Mouse (Mus musculus) gastrocnemius, adult 18-20 months (tissue): ENCODE data around the gene Gadd45a. TPM values are rescaled to one million over a fixed set of nuclear protein-coding genes. Genes with fewer than 3 reads are reported as not detected.

Experiments used
- DNase-seq: peaks from one replicate; pipeline ENCODE4 v3.0.0; 2021; ENCODE audit warnings: low spot score
- long read RNA-seq, 2 experiments: library from polyadenylated mRNA; stranded (forward); transcript quantifications; one replicate each; pipeline ENCODE4 v2.0.0; 2021
- total RNA-seq, 2 experiments: library from RNA; stranded (reverse); gene quantifications; 2 replicates each; pipeline ENCODE4 v1.2.3; 2021

Gene Gadd45a
- total RNA-seq = 10 to 100 TPM; 25.4 to 43.2 TPM
- long read RNA-seq, experiment 1, transcript Gadd45a-201 (4 exons, 1,223 nt) = major isoform, 15 of 16 reads
- long read RNA-seq, experiment 1, partial matches to known transcripts = 0 of 16 reads
- long read RNA-seq, experiment 1, other reads (novel, unspliced or antisense) = 0 of 16 reads
- long read RNA-seq, experiment 2, transcript Gadd45a-201 (4 exons, 1,223 nt) = major isoform, 21 of 24 reads
- long read RNA-seq, experiment 2, partial matches to known transcripts = 0 of 24 reads
- long read RNA-seq, experiment 2, other reads (novel, unspliced or antisense) = 3 of 24 reads

DNA sequence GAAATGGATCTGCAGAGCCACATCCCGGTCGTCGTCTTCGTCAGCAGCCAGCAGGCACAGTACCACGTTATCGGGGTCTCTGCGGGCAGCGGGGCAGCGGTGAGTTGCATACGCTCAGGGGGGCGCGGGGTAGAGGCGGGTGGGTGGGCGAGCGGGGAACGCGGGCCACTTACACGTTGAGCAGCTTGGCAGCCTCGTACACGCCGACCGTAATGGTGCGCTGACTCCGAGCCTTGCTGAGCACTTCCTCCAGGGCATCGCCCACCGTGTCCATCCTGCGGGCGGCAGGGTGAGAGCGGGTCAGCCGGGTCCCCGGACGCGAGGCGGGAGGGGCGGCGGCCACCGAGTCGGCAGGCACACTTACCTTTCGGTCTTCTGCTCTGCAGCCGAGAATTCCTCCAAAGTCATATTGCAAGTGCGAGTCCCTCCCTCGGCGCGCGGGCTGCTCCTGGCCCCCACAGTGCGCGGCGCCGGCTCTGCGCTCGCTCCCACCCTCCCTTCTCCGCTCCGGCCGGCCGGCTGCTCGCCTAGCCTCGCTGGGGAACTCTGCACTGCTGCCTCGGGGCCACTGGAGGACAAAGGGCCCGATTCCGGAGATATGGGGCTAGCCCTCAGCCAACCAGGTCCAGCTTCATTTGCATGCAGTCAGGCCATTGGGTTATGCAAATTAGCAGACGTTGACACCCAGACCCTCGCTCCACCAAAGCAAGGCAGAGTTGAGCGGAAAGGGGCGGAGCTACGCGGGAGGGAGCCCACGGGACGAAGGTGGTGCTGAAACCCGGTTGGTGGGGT is at the start of gene Gadd45a:
Gene Gadd45a, minus strand, starts transcription at position 621 of the 792 bp plus-strand sequence.
- DNase-seq = peak; percentile 97

DNA sequence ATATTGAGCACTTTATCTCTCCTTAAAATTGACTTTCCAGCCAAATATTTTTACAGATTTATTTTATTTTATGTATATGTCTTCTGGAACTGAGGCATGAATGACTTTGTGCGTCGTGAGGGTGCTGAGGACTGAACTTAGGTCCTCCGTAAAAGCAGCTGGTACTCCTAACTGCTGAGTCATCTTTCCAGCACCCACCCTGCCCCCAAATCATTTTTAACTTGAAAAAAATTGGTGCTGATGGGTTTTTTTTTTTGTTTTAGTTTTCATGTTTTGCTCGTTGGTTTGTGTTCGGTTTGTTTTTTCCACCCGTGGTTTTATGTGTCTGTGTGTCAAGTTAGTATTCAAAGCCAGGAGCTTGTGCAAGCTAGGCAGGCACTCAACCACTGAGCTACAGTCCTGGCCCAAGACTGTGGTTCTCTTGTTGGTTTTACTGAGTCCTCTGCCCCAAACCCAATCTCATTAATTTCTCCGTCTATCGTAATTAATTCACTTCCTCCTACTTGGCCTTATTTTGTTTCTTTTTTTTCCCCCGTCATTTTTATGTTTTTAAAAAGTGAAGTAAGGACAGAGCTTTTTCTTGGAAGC is 48.7 kb upstream of the Gadd45a start:
- no peak for DNase-seq

DNA sequence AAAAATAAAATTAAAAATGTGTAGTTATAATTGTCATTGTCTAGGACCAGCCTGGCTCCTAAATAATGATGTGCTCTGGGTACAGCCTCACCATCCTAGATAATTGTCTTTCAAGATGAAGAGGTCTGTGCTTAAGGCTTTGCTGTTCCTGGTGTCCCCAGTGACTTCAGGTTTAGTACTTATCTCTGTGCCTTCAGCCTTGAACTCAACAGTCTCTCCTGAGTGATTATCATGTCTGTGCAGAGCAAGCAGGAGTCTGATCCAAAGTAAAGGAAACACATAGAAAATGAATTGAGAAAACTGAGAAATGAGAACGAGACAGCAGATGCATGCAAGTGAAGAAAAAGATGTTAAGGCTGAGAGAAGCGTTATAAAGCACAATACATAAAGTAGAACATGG is 47.2 kb upstream of the Gadd45a start:
- no peak for DNase-seq

DNA sequence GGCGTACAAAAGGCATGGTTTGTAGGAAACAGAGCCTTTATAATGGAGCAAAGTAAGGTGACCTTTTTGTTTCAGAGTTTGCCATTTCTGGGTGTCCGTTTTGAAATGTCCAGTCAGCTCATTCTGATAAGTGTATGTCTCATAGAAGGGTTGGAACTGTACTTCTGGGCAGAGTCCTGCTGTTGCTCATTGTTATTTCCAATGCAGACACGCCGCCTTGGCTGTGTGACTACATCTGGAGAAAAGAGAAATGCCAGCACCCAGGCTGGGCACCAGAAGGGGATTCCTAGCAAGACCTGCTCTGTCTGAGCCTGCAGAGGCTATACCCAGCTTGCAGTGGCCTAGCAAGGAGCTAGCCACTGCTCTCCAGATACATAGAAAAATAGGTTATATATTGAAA is 43.9 kb upstream of the Gadd45a start:
- no peak for DNase-seq

DNA sequence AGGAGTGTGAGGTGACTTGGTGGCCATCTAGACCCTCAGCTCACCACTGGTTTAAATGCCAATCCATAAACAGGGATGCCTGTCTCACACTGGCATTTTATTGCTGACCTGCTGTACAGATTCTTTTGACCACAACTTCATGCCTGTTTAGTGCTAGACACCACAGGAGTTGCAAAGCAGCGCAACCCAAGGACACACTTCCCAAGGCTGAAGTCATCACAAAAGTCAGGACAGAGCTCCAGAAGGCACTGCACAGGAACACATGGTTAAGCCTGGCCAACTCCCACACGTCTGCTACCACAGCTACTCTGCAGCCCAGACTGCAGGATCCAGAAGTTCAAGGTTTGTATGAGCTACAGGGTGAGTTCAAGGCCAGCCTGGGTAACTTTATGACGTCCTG is 40.8 kb upstream of the Gadd45a start:
- no peak for DNase-seq

DNA sequence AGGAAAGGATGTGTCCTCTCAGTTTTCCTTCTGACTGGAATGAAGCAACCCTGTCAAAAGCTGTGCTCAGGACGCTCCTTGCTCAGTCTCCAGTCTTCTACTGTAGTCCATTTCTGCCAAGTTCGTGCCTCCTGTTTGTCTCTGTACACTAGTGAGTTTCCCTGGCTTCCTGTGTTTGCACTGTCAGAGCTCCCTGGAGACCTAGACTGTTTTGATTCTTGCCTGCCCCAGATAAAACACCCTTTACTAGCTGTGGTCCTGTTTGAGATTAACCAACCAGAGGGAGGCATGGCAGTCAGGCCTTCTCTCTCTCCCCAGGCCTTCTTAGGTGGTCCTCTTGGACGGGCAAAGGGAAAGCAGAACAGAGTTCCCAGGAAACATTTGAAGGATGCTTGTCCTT is 40.2 kb upstream of the Gadd45a start:
- DNase-seq = peak; percentile 50

DNA sequence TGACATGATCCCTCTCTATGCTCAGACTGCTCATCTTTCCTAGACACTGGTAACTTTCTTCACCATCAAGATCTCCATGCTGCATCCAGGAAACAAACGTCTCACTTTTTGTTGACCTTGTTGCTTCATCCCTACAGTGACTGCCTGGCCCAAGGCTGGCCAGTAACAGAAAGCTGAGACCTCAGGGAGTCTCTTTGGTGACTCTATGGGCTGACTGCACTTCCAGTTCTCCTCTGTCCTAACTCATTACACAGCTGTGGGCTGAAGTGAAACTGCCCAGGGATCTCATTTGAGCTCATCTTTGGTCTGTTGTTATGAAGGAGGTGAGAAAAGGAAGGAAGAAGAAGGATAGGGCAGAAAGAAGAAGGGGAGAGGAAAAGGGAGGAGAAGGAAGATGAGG is 39.1 kb upstream of the Gadd45a start:
- peak; percentile 59 for DNase-seq

DNA sequence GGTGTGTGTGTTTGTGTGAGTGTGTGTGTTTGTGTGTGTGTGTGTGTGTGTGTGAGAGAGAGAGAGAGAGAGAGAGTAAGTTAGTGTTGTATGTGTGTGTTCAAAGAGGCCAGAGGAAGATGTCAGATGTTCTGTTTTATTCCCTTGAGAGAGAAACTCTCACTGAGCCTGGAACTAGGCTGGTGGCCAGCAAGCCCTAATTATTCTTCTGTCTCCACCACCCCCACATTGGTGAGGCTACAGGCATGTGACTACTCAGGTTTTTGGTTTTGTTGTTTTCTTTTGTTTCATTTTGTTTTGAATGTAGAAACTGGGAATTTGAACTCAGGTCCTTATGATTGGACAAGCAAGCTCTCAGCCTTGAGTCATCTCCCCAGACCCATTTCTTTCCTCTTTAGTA is 37.6 kb upstream of the Gadd45a start:
- peak; percentile 29 for DNase-seq

DNA sequence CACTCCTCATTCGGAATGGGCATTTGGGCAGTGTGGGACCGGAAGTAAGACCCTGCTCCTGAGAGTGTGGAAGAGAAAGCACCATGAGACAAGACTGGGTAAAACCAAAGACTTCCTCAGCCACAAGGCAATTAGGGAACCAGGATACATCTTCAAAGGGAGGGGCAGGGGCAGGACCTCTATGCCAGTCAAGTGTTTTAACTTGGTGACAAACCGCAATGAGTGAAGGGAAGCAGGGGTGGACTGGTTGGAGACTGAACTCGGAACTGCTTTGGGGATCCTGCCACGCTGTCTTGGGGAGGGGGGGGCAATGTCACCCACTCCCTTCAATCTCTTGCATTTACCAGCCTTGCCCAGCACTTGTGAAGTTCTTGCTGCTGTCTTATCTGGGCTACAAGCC is 36.7 kb upstream of the Gadd45a start:
- no peak for DNase-seq

DNA sequence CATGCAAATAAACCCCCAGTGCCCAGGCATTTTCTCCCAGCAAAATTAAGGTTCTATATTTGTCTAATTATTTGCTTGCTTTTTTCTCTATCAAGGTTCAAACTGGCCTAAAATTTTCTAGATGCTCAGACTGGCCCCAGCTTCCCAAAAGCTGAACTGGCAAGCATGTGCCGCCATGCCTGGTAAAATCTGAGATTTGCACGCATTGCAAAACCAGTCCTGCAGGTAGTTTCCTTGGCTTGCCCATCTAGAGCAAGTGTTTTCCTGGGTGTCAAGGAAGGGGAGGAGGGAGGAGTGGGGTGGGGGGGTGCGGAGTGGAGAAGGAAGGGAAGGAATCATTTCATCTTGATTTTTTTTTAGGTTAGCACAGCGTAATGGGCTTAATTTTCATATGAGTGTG is 36.2 kb upstream of the Gadd45a start:
- no peak for DNase-seq

DNA sequence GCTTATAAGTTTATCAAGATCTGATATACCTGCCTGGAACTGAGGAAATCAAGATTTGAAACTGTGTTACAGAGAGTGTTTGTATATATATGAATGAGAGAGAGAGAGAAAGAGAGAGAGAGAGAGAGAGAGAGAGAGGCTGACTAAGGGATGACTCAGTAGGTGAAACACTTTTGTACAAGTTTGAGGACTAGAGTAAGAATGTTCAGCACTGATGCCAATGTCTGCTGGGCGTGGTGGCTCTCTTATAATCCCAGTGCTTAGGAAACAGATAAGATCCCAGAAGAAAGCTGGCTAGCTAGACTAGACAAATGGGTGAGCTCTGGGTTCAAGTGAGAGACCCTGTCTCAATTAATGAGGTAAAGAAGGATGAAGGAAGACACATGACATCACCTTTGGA is 34.4 kb upstream of the Gadd45a start:
- DNase-seq = no peak

DNA sequence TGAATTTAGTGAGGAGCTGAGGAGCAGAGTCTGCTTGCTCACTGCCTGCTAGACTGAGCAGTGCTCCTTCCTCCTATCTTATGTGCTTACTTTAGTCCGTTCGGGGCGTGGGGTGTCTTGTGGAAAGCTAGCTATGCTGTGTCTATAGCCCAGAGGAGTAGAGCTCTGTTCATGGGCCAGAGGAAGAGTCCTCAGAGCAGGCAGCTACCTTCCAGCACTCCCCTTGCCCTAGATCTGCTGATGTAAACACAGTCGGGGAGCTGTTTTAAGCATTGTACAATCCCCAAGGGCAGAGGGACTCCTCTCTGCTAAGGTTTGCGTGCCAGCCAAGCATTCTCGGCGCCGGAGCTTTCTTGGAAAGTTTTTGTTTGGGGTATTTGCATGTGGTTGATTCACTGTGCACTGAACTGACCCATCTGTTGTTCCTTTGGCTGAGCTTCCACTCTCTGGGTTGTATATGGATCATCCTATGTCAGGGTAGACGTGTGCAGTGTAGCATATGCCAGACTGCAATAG is 32.6 kb upstream of the Gadd45a start:
- DNase-seq = no peak

DNA sequence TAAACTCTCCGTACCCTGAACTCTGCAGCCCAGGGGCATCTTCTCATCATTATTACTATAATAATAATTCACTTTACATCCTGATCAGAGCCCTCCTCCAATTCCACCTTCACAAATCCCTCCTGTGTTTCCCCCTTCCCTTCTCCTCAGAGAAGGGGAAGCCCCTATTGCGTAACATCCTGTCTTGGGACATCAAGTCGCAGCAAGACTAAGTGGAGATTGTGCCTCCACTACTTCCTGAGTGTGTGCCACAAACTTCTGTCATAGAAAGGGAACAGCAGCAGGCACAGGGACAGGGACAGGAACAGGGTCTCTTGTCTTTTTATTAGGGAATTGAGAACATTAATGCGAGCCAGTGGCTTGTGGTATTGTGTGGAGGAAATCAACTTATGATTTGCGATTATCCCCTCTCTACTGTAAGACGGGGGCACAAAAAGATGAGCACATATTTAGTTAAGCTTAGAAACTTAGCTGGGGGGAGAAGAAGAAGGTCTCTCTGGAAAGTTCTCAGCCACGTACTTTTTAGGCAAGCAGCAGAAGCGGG is 32.0 kb upstream of the Gadd45a start:
- DNase-seq = peak; percentile 23

DNA sequence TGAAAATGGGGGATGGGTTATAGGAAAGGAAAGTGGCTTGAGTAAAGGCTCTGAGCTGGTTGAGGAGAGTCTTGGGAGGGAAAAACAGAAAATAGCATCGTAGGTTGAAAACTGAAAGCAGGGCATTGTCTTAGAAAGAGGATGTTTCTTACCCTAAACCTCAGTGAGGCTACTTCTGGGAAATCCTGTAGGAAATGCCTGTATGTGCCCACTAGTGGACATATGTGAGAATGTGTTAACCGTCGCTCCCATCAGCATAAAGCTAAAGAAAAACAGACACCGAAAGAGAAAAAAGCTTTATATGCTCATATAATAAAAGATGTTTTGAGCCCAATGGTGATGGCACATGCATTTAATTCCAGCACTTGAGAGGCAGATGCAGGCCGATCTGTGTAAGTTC is 22.8 kb upstream of the Gadd45a start:
- DNase-seq = no peak

DNA sequence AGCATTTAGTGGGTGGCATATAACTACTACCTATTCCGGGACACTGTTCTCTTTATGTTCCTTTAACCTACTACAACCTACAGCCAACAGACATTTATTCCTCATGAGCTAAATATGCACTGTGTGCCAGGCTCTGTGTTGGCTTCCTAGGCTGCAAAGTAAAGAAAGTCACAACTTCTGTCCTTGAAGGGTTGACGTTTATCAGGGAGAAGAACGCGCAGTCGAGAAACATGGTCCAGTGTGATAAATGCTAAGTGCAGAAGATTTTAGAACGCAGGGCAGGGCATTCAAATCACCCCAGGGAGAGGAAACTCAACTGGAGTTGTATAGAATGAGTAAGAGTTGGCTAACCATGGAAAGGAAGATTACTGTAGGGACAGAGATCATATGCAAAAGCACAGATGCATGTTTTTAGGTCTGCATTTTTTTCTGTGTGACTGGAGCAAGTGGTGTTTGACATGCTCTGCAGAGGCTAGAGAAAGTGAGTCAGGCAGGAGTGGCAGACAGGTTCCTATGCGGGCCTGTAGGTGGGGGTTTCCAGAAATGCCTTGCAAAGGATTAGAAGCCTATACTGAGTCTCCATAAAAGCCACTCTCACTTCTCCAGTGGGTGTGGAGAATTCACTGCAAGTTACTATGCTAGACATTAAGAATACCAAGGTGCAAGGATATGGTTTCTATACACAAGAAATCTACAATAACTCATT is 20.9 kb upstream of the Gadd45a start:
- no peak for DNase-seq

DNA sequence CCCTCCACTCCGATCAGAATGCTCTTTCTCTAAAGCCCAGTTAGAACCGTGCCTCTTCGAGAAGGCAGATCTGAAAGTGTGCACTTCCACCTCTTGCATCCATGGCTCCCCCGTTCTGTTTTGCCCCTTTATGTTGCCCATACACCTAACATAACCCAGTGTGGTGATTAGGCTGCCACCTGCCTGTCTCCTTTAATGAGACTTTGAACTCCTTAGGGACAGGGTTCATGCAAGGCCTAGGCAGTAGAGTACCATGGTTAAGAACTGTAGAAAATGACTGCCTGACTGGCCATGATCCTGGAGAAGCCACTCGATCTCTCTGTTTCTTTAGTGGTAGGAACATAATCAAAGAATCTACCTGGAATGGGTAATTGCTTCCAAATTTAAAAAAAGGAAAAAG is 20.3 kb upstream of the Gadd45a start:
- DNase-seq = no peak

DNA sequence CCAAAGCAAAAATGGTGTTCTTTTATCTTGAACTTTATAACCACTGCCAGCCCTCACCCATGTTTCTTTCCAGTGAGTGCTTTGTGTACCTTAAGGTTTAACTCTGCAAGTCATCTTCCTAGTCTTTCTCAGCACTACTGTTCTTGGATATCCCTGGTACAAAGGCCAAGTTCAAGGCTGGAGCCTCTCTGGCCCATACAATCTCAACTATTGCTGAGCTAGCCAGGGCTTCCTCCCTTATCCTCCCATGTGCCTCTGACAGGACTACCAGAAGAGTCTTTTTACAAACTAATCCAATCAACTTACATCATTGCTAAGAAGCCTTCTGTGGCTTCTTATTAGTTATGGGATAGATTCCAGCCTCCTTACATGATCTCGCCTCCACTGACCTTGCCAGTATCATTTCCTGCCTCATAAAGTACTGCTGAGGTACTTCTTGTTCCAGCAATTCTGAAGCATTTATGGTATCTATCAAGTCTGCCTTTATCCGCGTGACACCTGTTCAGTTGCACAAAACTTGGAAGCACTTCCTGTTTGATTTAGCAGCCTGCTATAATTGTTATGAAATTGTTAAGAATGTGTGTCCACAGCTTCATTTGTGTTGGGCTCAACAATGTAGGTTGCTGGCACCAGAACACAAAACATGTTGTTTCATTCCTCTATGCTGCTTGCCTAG is 19.8 kb upstream of the Gadd45a start:
- DNase-seq = peak; percentile 21

DNA sequence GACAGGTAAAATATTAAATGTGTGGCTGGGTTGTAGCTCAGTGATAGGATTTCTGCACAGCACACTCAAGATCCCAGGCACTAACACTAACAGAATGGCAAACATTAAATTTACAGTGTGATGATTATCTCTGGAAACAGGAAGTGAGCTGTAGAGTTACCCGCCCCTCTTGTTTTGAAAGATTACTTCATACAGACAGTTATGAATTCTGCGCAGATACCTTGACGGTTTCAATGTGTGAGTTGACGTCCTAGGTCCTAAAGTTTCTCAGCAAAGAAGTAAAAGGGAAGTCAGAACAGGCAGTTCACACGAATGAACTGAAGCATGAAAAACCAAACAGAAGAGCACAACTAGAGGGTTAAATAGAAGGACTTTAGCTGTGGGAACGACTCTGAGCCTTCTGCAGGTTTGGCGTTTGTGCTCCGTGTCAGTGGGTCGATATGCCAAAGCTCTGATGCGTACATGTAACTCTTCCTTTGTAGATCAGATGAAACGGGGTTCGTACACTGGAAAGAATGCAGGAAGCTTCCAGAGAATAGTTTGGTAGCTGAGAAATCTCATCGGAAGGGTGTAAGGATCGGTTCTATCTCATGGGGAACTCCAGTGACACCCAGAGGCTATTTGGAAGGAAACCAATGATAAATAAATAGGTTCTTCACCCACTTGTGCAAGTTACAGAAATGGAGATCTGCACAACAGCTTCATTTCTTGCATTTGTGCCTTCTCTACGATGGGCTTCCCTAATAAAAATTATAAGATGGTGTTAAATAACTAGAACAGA is 19.0 kb upstream of the Gadd45a start:
- DNase-seq = no peak

DNA sequence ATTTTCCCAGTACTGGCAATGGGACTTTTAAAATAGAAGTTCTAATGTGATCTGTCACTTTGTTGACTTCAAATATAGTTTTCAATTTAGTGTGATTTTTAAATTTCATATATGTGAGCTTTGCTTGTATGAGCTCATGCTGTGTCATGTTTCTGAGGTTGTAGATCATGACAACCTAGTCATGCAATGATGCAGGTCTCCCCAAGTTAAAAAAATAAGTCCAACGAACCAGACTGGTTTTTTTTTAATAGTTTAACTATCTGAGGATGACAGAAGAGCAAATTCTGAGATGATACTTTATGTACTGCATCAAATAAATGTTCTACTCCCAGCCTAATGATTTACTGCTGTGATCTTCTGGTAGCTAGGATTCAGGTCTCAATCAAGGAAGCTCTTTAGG is 12.8 kb upstream of the Gadd45a start:
- no peak for DNase-seq

DNA sequence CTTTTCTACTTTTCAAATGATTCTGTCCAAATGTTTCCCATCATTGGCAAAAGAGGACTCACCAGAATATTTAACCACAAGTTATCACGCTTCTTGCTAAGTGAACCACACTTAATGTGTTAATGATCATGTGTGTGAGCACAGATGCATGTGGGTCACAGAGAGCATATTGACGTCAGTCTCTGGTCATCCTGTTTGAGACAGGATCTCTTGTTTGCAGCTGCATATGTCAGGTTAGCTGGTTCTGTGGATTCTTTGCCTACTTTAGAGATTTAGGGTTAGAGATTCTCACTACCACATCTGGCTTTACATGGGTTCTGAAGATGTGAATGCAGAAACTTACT is 12.4 kb upstream of the Gadd45a start:
- no peak for DNase-seq
